Mouse (Mus musculus) monocyte, adult 59 days (primary cell): ENCODE data around the gene Gm28961. TPM values are rescaled to one million over a fixed set of nuclear protein-coding genes. Genes with fewer than 3 reads are reported as not detected.

ENCODE experiments used
- total RNA-seq, 2 experiments: library from RNA; stranded (reverse); gene quantifications; one replicate each; pipeline ENCODE4 v1.2.4; 2023

The Gm28961 gene
- not detected for total RNA-seq

GRCm38 (mm10) chrY:57705397-57705796, at the start of gene Gm28961:
Gene Gm28961 (plus strand): TSS chrY:57705697.

Other genes starting within 250 kb of the Gm28961 start
- not detected for gene Gm21943, start 172.0 kb upstream of the Gm28961 start, total RNA-seq